Mouse (Mus musculus): ENCODE measurements around the gene Aggf1.

DNA sequence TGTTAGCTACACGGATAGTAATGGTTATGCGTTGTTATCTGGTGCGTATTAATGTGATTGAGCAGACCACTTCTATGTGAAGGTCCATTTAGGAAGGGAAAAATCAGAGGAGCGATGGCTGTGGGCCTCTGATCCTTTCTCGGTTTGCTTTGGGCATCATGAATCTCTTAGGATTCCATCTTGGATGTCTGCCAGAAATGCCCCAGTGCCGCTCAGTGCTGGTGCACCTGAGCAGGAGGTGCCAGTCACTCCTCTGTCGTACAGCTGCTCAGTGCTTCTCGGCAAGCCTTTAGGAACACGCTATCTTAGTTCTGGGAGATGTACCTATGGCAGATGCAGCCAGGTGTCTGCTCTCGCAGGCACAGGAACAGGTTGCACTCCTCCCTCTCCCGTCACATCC lies 46.4 kb downstream of the Aggf1 start:
- TF ChIP-seq CTCF (IDR thresholded peaks at IDR 0.05; ENCODE audit: low read depth) (no peak), EP300 (IDR thresholded peaks at IDR 0.05; ENCODE audit: low read depth) (no peak)

Data from heart, postnatal 0 days (tissue).